Mouse (Mus musculus): ENCODE data around the gene Cpsf3.

Gene Cpsf3

GRCm38 (mm10) chr12:21289651-21290050 lies 4.5 kb downstream of the Cpsf3 start:
- DNase-seq (ENCODE audit: low spot score) = no peak

- no peak for DNase-seq (ENCODE audit: low spot score)
Observed at GRCm38 (mm10) chr12:21298856-21299255, 13.7 kb downstream of the Cpsf3 start.

GRCm38 (mm10) chr12:21301324-21301723 lies 16.1 kb downstream of the Cpsf3 start:
- no peak for DNase-seq (ENCODE audit: low spot score)

- no peak for DNase-seq (ENCODE audit: low spot score)
Observed at GRCm38 (mm10) chr12:21301932-21302331, 16.7 kb downstream of the Cpsf3 start.

- DNase-seq (ENCODE audit: low spot score) = no peak
Observed at GRCm38 (mm10) chr12:21302361-21302783, 17.2 kb downstream of the Cpsf3 start.

GRCm38 (mm10) chr12:21305741-21306140 lies 20.6 kb downstream of the Cpsf3 start:
- DNase-seq (ENCODE audit: low spot score) = no peak

- DNase-seq (ENCODE audit: low spot score) = no peak
Observed at GRCm38 (mm10) chr12:21306721-21307120, 21.5 kb downstream of the Cpsf3 start.

GRCm38 (mm10) chr12:21312201-21312600 lies 27.0 kb downstream of the Cpsf3 start:
- no peak for DNase-seq (ENCODE audit: low spot score)

- peak; percentile 67 for DNase-seq (ENCODE audit: low spot score)
Observed at GRCm38 (mm10) chr12:21315923-21316868, 31.0 kb downstream of the Cpsf3 start, which contains the start of gene Iah1. Gene Iah1, plus strand, starts transcription at chr12:21316389.

- no peak for DNase-seq (ENCODE audit: low spot score)
Observed at GRCm38 (mm10) chr12:21316869-21317265, 31.7 kb downstream of the Cpsf3 start.

- DNase-seq (ENCODE audit: low spot score) = peak; percentile 47
Observed at GRCm38 (mm10) chr12:21318143-21318895, 33.1 kb downstream of the Cpsf3 start.

GRCm38 (mm10) chr12:21320317-21320716 lies 35.1 kb downstream of the Cpsf3 start:
- DNase-seq (ENCODE audit: low spot score) = no peak

GRCm38 (mm10) chr12:21321170-21321569 lies 36.0 kb downstream of the Cpsf3 start:
- DNase-seq (ENCODE audit: low spot score) = no peak

- no peak for DNase-seq (ENCODE audit: low spot score)
Observed at GRCm38 (mm10) chr12:21322296-21322695, 37.1 kb downstream of the Cpsf3 start.

GRCm38 (mm10) chr12:21322856-21323255 lies 37.7 kb downstream of the Cpsf3 start:
- no peak for DNase-seq (ENCODE audit: low spot score)

- DNase-seq (ENCODE audit: low spot score) = no peak
Observed at GRCm38 (mm10) chr12:21324101-21324500, 38.9 kb downstream of the Cpsf3 start.

GRCm38 (mm10) chr12:21325266-21325665 lies 40.1 kb downstream of the Cpsf3 start:
- no peak for DNase-seq (ENCODE audit: low spot score)

- DNase-seq (ENCODE audit: low spot score) = no peak
Observed at GRCm38 (mm10) chr12:21326325-21326724, 41.1 kb downstream of the Cpsf3 start.

- no peak for DNase-seq (ENCODE audit: low spot score)
Observed at GRCm38 (mm10) chr12:21329661-21330400, 44.6 kb downstream of the Cpsf3 start.

- DNase-seq (ENCODE audit: low spot score) = no peak
Observed at GRCm38 (mm10) chr12:21330961-21331576, 45.9 kb downstream of the Cpsf3 start.

- no peak for DNase-seq (ENCODE audit: low spot score)
Observed at GRCm38 (mm10) chr12:21331711-21332110, 46.5 kb downstream of the Cpsf3 start.

- no peak for DNase-seq (ENCODE audit: low spot score)
Observed at GRCm38 (mm10) chr12:21333021-21333420, 47.8 kb downstream of the Cpsf3 start.
